Mouse (Mus musculus): ENCODE measurements around the gene Gm13102. TPM values are rescaled to one million over a fixed set of nuclear protein-coding genes. Genes with fewer than 3 reads are reported as not detected.
"Not testable (repeated sequence)": the region's sequence is repeated elsewhere in the genome, so short reads cannot be mapped to it uniquely, and the experiment has no call there.

The Gm13102 gene
- total RNA-seq (2021) = not detected

GRCm38 (mm10) chr4:144106174-144106573 lies at the start of gene Gm13102:
TSS of gene Gm13102 (plus strand) at chr4:144106474.
- DNase-seq = not testable (repeated sequence)

- not testable (repeated sequence) for DNase-seq
These were observed 47.4 kb upstream of the Gm13102 start, which contains the start of gene Pramel4 for GRCm38 (mm10) chr4:144058826-144059225. TSS of gene Pramel4 (plus strand) at chr4:144059126.

Other genes starting within 250 kb of the Gm13102 start
- not detected for gene Pramef6, start 206.1 kb upstream of the Gm13102 start, total RNA-seq (2021)
- not detected for gene Pramef25, start 155.5 kb upstream of the Gm13102 start, total RNA-seq (2021)
- gene Gm13101, start 139.5 kb upstream of the Gm13102 start, total RNA-seq (2021) = not detected
- not detected for gene Pramef17, start 112.1 kb upstream of the Gm13102 start, total RNA-seq (2021)
- not detected for gene Pramel4, start 47.3 kb upstream of the Gm13102 start, total RNA-seq (2021)
- not detected for gene Oog3, start 56.2 kb downstream of the Gm13102 start, total RNA-seq (2021)
- gene Oog2, start 84.2 kb downstream of the Gm13102 start, total RNA-seq (2021) = not detected
- not detected for gene C87977, start 106.8 kb downstream of the Gm13102 start, total RNA-seq (2021)
- not detected for gene Pramel5, start 174.0 kb downstream of the Gm13102 start, total RNA-seq (2021)
- not detected for gene Gm13128, start 223.8 kb downstream of the Gm13102 start, total RNA-seq (2021)